Mouse (Mus musculus) layer of hippocampus, adult 9-10 months (tissue): ENCODE measurements around the gene Wars2.

Experiments used
- DNase-seq: peaks from one replicate; pipeline ENCODE4 v3.0.0; 2022; ENCODE audit warnings: low spot score

Wars2 gene

DNA sequence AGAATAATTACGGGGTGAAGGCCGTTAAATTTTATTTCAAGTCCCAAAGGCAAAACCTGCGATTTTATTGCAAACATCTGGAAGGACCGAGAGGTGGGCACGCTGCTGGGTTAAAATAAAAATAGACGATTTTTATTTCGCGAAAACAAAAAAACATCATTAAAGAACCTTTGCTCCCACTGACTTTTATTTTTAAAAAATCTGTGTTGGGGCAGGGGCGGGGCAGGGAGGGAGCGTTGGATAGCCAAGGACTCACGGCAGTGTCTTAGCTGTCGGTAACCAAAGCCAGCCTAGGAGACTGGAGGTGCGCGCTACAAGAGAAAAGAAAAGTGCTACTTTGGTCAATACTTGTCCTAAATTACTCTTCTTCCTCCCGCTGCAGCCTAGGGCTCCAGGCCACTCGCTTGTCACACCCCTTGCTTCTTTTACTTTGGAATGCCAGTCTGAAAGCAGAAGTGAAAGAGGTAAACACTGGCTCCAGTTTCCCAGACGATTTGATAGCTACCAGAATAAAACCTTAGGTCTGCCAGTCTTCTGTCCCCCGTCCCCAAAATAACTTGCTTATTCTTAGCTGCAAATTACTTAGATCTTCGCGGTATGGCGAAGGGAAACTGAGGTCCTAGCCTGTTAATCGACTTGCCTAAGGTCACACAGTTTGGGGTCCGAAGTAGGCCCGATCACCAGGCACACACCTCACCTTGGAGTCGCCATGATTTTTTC lies 108.1 kb downstream of the Wars2 start:
- DNase-seq, result no peak

- no peak for DNase-seq
These were observed 108.6 kb downstream of the Wars2 start for GRCm38 (mm10) chr3:99249551-99249870.

- no peak for DNase-seq
These were observed 109.0 kb downstream of the Wars2 start for GRCm38 (mm10) chr3:99249906-99250305.

DNA sequence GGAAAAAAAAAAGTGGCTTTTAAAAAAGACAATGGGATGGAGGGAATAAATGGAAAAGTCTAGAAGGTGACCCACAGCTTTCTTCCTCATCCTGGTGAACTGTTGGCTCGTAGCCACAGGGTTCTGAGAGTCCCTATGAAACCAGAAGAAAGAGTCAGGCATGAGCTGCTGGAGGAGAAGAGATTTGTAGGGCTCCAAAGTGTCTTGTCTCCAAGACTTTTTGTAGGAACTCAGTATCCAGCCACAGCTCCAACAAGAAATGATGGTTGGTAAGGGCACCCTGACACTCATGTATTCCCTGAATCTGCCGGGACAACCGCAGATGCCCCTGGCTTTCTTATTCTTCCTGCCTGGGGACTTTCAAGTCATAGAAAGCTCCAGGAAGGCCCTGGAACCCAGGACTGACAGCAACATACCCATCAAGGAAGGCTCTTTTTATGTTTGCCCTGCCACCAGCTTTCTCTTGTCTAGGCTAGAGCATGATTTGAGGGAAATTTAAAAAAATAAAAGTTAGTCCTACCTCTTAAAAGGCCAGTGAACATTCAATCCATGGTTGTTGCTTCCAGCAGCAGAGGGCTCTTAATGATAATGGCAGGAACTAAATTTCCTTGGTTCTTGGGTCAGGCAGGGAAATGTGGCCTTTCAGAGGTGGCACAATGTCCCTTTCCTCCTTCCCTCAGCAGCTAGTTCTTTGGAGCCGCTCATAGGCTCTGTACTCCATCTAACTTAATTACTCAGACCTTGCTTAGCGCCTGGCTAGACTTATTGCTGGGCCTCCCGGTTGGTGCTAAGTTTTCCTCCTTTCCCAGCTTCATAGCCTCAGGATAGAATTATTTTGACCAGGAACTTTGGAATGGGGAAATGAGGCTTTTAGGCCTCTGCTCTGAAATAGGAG lies 110.7 kb downstream of the Wars2 start:
- no peak for DNase-seq

GRCm38 (mm10) chr3:99252461-99253091 lies 111.7 kb downstream of the Wars2 start:
- no peak for DNase-seq

- no peak for DNase-seq
These were observed 112.2 kb downstream of the Wars2 start for GRCm38 (mm10) chr3:99253092-99253488.

- no peak for DNase-seq
These were observed 112.9 kb downstream of the Wars2 start for GRCm38 (mm10) chr3:99253497-99254451.

DNA sequence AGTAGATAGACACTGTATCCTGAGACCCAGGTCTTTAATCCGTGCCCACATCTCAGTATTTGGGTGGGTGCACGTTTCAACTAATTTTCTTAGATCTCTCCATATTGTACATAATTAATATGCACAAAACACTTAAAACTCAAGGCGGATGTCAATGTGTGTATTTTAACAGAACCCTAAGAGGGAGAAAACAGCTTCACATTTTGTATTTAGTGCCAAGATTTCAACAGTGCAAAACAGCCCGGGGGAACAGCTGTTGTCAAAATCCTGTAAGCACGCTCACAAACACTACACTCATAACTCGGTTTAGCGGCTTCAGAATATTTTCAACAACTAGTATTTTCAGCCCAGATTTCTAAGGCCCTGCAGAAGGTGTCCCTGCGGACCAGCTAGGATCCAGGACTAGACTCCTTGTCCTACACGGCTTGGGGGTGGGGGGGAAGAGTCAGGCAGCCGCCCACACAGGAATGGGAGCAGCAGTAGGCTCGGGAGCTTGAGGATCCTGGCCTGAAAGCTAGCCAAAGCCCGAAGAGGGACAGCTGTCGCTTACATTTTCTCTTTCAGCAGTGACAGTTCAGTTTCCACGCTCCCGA lies 113.8 kb downstream of the Wars2 start:
- DNase-seq, result no peak

GRCm38 (mm10) chr3:99255411-99256365 lies 114.8 kb downstream of the Wars2 start:
- no peak for DNase-seq

DNA sequence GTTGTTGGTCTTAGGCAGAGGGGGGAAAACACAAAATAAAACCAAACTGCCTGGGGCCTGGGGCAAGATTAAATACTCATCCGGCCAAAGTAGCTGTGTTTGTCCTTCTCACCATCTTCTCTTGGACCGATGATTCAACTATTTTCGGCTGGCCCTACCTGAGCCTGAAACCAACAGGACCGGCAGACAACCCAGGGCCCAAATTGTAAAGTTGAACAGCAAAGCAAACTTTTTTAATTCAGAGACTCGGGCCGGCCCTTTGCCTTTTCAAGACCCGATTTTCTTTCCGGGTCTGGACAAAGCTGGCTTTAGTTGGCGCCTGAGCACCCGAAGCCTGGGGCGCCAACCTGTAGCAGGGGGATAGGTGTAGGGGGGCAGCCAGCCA lies 115.5 kb downstream of the Wars2 start:
- no peak for DNase-seq

DNA sequence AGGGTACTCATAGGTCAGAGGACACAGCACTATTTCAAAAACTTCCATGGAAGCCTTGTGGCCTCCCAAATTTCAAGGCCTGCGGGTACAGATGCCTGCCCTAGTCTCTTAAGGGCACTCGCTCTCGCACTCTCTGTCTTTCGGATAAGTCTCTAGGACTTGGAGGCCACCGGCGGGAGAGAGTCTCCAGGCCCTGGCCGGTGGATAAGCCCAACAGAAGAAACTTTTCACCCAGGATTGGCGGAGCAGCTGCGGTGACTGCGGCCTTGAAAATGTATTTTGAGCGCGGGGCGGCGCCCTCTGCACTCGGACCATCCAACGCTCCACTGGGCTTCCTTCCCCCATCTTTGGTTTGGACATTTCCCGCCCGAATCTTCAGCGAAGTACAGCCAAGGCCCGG lies 115.9 kb downstream of the Wars2 start:
- no peak for DNase-seq

DNA sequence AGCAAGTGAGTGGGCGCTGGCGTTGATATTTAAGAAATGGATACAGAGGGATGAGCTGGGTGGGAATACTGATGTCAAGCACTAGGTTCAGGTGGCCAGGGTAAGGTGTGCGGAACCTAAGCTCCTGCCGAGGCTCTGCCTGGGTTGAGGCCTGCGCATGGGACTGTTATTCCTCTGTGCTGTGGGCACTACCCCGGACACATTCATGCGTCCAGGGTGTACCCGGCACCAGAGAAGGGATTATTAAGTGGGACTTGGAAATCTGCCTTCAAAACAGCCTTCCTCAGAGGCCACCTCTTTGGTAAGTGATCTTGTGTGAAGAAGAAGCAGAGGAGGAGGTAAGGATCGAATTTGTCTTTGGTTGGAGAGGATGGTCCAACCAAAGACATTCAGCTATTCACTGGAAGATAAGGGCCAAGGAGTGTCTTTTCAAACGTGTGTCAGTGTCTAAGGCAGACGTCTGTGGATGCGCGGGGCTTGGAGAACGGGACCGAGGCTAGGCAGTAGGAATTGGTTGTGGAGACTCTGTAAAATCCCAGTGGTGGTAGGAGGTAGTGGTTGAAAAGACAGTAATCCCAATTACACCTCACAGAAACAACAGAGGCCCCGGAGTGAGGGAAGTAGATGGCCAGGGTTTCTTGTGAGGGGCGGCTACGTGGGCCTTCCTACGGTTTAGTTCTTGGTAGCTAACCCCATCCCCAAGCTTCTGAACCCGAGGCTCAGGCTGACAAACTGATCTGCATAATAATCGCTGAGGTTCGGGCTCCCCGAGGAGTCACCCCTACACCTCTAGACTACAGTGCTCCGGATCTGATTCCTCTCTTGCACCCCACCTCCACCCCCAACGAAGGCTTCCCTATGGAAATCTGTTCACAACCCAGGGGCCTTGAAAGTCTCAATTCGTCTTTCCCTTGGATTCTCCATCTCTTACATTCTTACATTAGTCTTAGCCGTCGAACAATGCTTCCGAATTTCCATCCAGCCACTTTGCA lies 117.0 kb downstream of the Wars2 start:
- DNase-seq, result no peak

GRCm38 (mm10) chr3:99259741-99260270 lies 118.9 kb downstream of the Wars2 start:
- DNase-seq, result no peak

DNA sequence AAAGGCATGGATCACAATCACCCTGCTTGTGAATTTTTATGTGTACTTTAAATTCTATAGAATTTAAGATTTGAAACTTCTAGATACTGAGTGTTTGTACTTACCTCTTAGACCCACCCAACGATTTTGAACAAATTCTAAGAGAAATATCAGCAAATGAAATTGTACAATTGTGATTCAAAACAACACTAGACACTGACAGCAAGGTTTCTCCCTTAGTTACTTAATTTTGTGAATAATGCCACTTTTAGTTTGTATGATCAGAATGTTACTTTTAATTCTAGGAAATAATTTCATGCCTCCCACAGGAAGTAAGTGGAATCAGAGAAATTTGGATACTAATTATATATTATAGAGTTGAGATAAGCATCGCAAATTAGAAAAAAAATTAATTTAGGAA lies 119.5 kb downstream of the Wars2 start:
- no peak for DNase-seq

GRCm38 (mm10) chr3:99261371-99261791 lies 120.5 kb downstream of the Wars2 start:
- DNase-seq, result no peak

GRCm38 (mm10) chr3:99261986-99262385 lies 121.1 kb downstream of the Wars2 start:
- no peak for DNase-seq

GRCm38 (mm10) chr3:99263471-99263903 lies 122.6 kb downstream of the Wars2 start:
- no peak for DNase-seq

DNA sequence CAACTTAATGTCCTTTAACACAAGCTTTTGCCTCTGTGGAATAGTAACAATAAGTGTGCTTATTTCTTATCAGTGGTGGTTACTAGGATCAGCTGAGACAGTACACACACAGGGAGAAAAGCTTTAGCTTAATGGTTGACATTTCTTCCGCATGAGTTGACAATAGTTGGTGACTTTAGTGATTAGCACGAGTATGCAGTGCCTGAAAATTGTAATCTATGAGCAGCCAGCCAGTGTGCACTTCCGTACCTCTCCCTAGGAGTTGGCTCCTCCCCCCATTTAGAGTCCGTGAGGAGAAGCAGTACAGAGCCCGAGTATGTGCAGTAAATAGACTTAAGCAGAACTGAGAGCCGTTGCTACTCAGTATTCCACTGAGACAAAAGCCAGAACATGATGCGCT lies 123.8 kb downstream of the Wars2 start:
- DNase-seq, result no peak
